Mouse (Mus musculus): ENCODE results near the gene Nrp1. TPM values are rescaled to one million over a fixed set of nuclear protein-coding genes. Genes with fewer than 3 reads are reported as not detected.
A peak's percentile ranks its signal among the peaks of the same experiment; 100 is the strongest.

Nrp1 gene
- polyA plus RNA-seq, 1 experiment from 2014 or later, result 158 TPM

DNA sequence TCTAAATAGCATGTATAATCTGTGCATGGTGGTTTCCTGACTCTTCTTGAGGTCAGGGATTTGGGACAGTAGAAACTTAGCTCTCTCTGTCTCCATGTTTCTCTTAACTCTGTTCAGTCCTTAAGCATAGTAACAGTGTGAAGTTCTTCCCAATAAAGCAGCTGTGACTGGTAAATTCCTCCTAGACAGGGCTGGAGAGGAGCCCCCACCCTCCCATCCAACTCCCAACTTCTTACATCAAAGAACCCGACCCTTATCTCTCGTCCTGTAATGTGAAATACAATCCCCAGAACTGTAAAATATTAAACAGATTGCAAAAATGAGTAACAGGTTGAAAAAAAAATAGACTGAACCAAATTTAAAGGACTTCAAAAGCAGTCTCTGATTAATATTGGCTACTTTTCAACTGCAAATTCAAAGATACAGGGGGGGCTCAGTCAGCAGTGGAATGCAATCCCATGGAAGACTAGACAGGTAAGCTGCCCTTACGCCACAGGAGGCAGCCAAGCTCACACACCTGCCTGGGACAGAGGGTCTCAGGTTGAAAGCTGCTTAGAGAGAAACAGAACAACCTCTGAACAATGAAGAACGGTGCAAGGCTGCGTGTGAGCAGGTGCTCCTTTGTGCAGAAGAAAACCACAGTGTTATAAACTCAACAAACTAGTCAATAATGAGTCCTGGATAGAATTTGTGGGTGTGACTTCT, 121.1 kb downstream of the Nrp1 start:
- 38% methylated on average over 5 of the region's 5 CpGs for WGBS
- ATAC-seq (no peak), DNase-seq (ENCODE audit: low spot score) (no peak)
- TF ChIP-seq EP300 (IDR thresholded peaks at IDR 0.05) (no peak), CTCF (IDR thresholded peaks at IDR 0.05) (no peak)
- H3K4me3 ChIP-seq (ENCODE audit: low read depth, low read length), result no peak overlapping the region
- H3K9me3 ChIP-seq (ENCODE audit: low read length), result no peaks in the 10 kb centered on the region
- no peaks in the 10 kb centered on the region for H3K27me3 ChIP-seq (replicated peaks; ENCODE audit: insufficient read depth, low read length)
- H3K4me2 ChIP-seq (replicated peaks; ENCODE audit: low read depth, low read length), result no peak overlapping the region
- no peak overlapping the region; the same call in 1 of the 2 replicates for H3K27ac ChIP-seq (ENCODE audit: low read length)
- H3K36me3 ChIP-seq (ENCODE audit: insufficient read depth, low read length), result no peaks in the 10 kb centered on the region; the same call in 1 of the 2 replicates
- no peak overlapping the region for H3K9ac ChIP-seq (replicated peaks; ENCODE audit: low read depth)
- H3K4me1 ChIP-seq (ENCODE audit: insufficient read depth, low read depth, low read length), result 0 out of 2 replicates have a peak, but pooled peaks cover 4% of the 10 kb centered on the region

DNA sequence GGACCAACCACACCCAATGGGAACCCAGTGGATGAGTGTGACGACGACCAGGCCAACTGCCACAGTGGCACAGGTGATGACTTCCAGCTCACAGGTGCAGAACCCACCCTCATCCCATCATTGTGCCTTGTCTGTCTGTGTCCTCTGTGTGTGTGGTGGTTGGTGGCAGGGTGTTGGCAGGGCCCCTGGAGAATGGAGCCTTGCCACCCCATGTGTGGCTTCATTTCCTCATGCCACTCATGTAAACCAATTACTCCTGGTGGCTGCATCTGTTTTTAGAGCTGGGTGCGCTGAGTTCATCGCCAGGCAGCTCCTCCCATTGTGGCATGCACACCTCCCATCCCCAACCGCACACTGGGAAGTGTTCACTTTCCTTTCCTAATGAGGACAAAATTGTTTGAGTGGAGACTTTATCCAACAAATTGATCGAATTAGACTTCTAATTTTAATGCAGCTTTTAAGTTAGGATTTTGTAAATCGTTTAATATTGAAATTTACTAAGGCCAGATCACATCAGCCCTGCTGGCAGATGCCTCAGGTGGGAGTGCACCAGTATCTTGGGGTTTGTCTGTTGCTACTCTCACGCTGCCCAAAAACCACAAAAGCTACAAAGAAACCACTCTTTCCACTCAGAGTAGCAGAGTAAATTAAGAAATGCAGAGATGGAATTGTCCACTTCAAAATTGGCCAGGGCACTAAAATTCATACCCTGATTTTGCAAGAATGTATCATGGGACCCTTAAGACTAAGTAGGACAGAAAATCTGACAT, 122.7 kb downstream of the Nrp1 start:
- TF ChIP-seq EP300 (IDR thresholded peaks at IDR 0.05) (no peak), CTCF (IDR thresholded peaks at IDR 0.05) (no peak)
- ATAC-seq (no peak), DNase-seq (ENCODE audit: low spot score) (no peak)
- Histone ChIP-seq H3K27me3 (replicated peaks; ENCODE audit: insufficient read depth, low read length) (no peaks in the 10 kb centered on the region), H3K9me3 (ENCODE audit: low read length) (no peaks in the 10 kb centered on the region), H3K36me3 (ENCODE audit: insufficient read depth, low read length) (no peaks in the 10 kb centered on the region; the same call in 1 of the 2 replicates), H3K4me2 (replicated peaks; ENCODE audit: low read depth, low read length) (no peak overlapping the region), H3K4me3 (ENCODE audit: low read depth, low read length) (no peak overlapping the region), H3K9ac (replicated peaks; ENCODE audit: low read depth) (no peak overlapping the region), H3K4me1 (ENCODE audit: insufficient read depth, low read depth, low read length) (0 out of 2 replicates have a peak, but pooled peaks cover 4% of the 10 kb centered on the region), H3K27ac (ENCODE audit: low read length) (no peak overlapping the region)
- WGBS, result 65% methylated on average over 8 of the region's 8 CpGs

DNA sequence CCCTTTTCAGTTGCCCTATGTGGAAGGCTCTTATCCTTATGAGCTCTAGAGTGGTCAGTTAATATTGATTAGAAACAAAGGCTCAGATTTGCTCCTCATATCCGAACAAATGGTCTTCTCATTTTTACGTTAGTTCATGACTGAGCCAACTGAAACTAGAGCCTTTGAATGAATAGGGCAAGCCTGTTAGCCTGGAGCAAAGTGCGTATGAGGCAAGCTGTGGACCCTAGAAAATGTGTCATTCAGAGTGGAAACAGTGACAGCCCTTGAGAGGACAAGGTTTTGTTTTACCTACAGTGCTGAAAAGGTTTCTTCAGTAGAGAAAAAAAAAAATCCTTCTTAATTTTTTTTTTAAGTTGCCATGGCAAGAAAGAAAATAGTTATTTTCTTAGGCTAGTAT, 124.9 kb downstream of the Nrp1 start:
- Histone ChIP-seq H3K36me3 (ENCODE audit: insufficient read depth, low read length) (no peaks in the 10 kb centered on the region; the same call in 1 of the 2 replicates), H3K27me3 (replicated peaks; ENCODE audit: insufficient read depth, low read length) (no peaks in the 10 kb centered on the region), H3K4me3 (ENCODE audit: low read depth, low read length) (no peak overlapping the region), H3K4me1 (ENCODE audit: insufficient read depth, low read depth, low read length) (0 out of 2 replicates have a peak, but pooled peaks cover 4% of the 10 kb centered on the region), H3K4me2 (replicated peaks; ENCODE audit: low read depth, low read length) (no peak overlapping the region), H3K27ac (ENCODE audit: low read length) (no peak overlapping the region), H3K9ac (replicated peaks; ENCODE audit: low read depth) (no peak overlapping the region), H3K9me3 (ENCODE audit: low read length) (no peaks in the 10 kb centered on the region)
- TF ChIP-seq EP300 (IDR thresholded peaks at IDR 0.05) (no peak), CTCF (IDR thresholded peaks at IDR 0.05) (no peak)
- DNase-seq (ENCODE audit: low spot score), result no peak
- no peak for ATAC-seq
- 67% methylated on average over 3 of the region's 3 CpGs for WGBS

DNA sequence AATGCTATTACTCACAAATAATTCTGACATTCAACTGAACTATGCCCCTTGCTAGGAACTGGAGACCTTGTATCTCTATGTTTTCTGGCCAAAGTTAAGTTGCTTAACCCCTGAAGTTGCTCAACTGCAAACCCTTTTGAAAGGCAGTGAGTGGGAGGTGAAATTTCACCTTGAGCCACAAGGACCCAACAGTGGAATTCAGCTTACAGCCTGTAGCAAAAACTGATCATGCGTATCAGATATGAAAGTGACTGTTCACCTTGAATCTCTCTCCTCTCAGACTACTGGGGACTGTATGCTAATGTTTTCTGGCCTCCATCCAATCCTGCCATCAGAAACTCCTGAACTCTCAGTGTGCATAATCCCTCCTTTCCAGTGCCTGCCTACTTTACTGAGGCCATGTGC, 126.3 kb downstream of the Nrp1 start:
- Histone ChIP-seq H3K4me2 (replicated peaks; ENCODE audit: low read depth, low read length) (no peak overlapping the region), H3K27me3 (replicated peaks; ENCODE audit: insufficient read depth, low read length) (no peaks in the 10 kb centered on the region), H3K9me3 (ENCODE audit: low read length) (no peaks in the 10 kb centered on the region), H3K36me3 (ENCODE audit: insufficient read depth, low read length) (peaks cover 3% of the 10 kb centered on the region; the same call in 1 of the 2 replicates), H3K4me3 (ENCODE audit: low read depth, low read length) (no peak overlapping the region), H3K4me1 (ENCODE audit: insufficient read depth, low read depth, low read length) (0 out of 2 replicates have a peak, but pooled peaks cover 4% of the 10 kb centered on the region), H3K27ac (ENCODE audit: low read length) (0 out of 2 replicates have a peak overlapping the region, but pooled peaks have one; percentile 14), H3K9ac (replicated peaks; ENCODE audit: low read depth) (no peak overlapping the region)
- peak; percentile 56 for DNase-seq (ENCODE audit: low spot score)
- ATAC-seq, result peak; percentile 41; the same call in 1 of the 2 replicates
- 52% methylated on average over 1 of the region's 1 CpGs for WGBS
- no peak; the same call in 1 of the 2 replicates for TF ChIP-seq EP300 (IDR thresholded peaks at IDR 0.05)
- TF ChIP-seq CTCF (IDR thresholded peaks at IDR 0.05), result no peak; the same call in 1 of the 2 replicates

DNA sequence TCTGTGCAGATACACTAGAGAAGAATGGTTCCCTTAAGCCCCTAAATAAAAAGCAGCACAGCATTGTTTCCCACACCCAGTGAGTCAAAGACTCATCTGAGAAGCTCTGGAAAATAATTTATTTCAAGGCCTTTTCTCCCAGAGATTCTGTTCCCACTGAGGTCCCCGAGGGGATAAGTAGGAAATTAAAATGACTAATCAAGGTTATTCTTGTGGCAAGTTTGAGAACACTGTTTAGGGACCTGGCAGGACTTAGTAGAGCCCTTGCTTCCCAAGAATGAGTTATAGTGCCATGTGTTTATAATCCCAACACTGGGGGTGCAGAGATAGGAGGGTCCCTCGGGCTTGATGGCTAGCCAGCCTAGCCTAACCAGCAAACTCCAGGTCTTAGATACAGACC, 127.6 kb downstream of the Nrp1 start:
- ATAC-seq (no peak), DNase-seq (ENCODE audit: low spot score) (no peak)
- H3K4me2 ChIP-seq (replicated peaks; ENCODE audit: low read depth, low read length), result no peak overlapping the region
- no peak overlapping the region; the same call in 1 of the 2 replicates for H3K9ac ChIP-seq (replicated peaks; ENCODE audit: low read depth)
- H3K9me3 ChIP-seq (ENCODE audit: low read length), result no peaks in the 10 kb centered on the region
- H3K36me3 ChIP-seq (ENCODE audit: insufficient read depth, low read length), result peaks cover 5% of the 10 kb centered on the region; the same call in 1 of the 2 replicates
- no peak for TF ChIP-seq EP300 (IDR thresholded peaks at IDR 0.05)
- TF ChIP-seq CTCF (IDR thresholded peaks at IDR 0.05), result no peak
- 50% methylated on average over 2 of the region's 2 CpGs for WGBS
- no peak overlapping the region for H3K27ac ChIP-seq (ENCODE audit: low read length)
- H3K27me3 ChIP-seq (replicated peaks; ENCODE audit: insufficient read depth, low read length), result no peaks in the 10 kb centered on the region
- H3K4me1 ChIP-seq (ENCODE audit: insufficient read depth, low read depth, low read length), result 0 out of 2 replicates have a peak, but pooled peaks cover 4% of the 10 kb centered on the region
- H3K4me3 ChIP-seq (ENCODE audit: low read depth, low read length), result no peak overlapping the region
